Mouse (Mus musculus) lung, postnatal 25 days (tissue): ENCODE data around the gene Jak2.

Experiments used
- DNase-seq: peaks from one replicate; pipeline ENCODE4 v3.0.0; 2022; ENCODE audit warnings: low spot score

Gene Jak2

GRCm38 (mm10) chr19:29252831-29253545 lies 1.4 kb downstream of the Jak2 start:
- no peak for DNase-seq

DNA sequence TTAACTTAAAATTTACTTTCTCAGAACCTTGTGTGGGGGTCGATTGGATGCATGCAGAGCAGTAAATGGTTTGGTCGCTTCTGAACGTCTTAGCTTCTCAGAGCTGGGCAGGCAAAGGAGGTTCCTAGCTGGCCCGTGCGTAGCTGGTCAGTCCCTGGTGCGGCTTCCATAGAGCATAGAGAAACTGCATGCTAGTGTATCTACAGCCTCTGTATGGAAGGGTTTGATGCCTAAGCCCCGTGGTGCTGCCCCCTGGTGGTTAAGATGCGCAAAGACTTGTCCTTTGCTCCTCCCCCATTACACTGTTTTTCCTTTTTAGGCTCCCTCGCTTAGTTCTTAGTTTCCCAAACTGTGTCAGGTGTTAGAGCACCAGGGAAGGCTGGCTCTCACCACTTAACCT lies 2.1 kb downstream of the Jak2 start:
- DNase-seq, result peak; percentile 89

GRCm38 (mm10) chr19:29254671-29255070 lies 3.0 kb downstream of the Jak2 start:
- DNase-seq, result no peak

GRCm38 (mm10) chr19:29255327-29256027 lies 3.8 kb downstream of the Jak2 start:
- DNase-seq, result no peak

- no peak for DNase-seq
Measured at GRCm38 (mm10) chr19:29261638-29262037, 10.0 kb downstream of the Jak2 start.

DNA sequence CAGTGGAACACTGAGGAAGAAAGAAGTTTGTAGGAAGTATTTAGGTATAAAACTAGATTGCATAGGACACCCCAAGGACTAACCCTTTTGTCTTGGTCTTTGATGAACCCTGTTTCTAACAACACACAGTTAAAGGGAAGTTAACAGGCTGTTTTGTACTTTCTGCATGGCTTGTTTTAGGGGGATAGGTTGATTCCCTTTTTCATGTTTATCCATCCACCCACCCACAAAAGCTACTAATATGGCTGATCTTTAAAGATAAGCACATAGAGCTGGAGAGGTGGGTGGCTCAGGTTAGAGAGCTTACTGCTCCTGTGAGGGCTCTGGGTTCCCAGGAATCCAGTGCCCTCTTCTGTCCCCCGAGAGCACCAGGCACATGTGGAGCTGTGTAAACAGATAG lies 11.9 kb downstream of the Jak2 start:
- no peak for DNase-seq

DNA sequence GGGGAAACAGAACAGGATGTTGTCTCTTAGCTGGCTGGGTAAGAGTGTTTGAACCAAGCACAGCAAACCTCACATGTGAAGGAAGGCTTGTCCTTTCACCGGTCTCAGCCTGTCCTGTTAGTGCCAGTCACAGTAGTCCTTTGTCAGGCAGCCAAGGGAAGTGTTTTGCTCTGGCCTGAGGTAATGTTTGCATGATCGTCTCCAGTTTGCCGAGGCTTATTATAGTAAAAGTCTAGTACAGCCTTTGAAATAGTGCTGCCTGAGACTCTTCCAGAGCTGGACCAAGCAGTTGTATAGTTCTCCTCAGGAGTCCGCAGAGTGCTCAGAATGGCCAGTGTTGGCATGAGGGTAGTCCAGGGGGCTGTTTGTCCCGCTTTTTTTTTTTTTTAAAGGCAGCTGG lies 13.9 kb downstream of the Jak2 start:
- peak; percentile 50 for DNase-seq

- DNase-seq, result no peak
Measured at GRCm38 (mm10) chr19:29267075-29267868, 15.6 kb downstream of the Jak2 start.

DNA sequence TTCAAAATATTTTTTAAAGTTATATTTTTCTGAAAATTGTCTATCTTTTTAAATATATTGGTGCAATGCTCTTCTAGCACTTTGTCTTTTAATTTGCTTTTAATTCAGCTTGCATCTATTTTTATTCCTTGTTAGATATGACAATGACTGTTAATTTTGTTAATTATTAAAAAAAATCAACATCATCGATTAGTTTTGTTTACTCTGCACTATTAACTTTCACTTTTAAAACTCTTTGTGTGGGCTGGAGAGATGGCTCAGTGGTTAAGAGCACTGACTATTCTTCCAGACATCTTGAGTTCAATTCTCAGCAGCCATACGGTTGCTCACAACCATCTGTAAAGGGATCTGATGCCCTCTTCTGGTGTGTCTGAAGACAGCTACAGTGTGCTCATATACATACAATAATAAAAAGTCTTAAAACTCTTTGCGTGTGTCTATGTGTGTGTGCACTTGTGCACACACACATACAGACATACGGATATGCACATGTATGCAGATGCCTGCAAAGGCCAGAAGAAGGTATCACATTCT lies 17.2 kb downstream of the Jak2 start:
- DNase-seq, result no peak

DNA sequence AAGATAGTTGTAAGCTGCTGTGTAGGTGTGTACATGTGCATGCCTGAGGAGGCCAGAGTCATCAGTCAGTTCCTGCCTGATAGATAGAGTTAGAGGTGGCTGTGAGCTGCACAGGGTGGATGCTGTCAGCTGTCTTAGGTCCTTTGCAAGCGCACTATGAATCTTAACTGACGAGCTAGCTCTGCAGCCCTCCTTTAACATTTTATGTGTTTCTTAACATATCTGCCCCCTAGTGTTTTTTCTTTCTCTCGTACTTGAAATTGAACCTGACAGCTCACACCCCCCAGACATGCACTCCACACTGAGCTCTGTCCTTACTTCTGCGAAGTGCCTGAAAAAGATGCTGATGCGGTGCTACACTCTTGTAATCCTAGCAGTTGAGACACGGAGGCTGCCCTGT lies 18.6 kb downstream of the Jak2 start:
- no peak for DNase-seq

GRCm38 (mm10) chr19:29271147-29271578 lies 19.5 kb downstream of the Jak2 start:
- peak; percentile 46 for DNase-seq

GRCm38 (mm10) chr19:29272011-29272809 lies 20.6 kb downstream of the Jak2 start:
- no peak for DNase-seq

GRCm38 (mm10) chr19:29276414-29276813 lies 24.8 kb downstream of the Jak2 start:
- no peak for DNase-seq

- DNase-seq, result no peak
Measured at GRCm38 (mm10) chr19:29278944-29279587, 27.4 kb downstream of the Jak2 start.

DNA sequence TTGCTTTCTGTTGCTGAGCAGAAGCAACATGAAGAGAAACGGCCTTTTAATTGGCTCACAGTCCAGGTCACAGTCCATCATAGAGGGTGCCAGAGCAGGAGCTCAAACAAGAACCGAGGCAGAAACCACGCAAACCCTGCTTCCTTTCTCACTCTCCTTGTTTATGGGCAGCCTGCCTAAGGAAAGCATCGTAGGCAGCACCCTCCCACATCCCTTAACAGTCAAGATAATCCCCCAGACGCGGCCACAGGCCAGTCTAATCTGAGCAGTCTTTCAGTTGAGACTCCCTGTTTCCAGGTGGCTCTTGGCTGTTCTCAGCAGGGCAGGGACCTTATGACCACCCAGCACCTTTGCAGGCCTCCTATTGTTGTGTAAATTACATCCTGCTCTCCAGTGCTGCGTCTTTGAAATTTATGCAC lies 33.8 kb downstream of the Jak2 start:
- no peak for DNase-seq

DNA sequence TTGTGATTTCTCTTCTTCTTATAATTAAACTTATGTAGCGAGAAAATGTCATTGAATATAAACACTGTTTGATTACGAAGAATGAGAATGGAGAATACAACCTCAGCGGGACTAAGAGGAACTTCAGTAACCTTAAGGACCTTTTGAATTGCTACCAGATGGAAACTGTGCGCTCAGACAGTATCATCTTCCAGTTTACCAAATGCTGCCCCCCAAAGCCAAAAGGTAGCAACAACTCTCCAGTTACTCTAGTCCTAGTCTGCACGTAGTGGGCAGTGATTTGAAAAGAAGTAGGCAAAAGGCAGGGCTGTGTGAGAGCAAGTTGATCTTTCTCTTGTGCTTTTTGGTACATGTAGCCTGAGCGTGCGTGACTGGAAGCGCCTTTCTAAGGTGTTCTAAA lies 36.2 kb downstream of the Jak2 start:
- no peak for DNase-seq

- DNase-seq, result no peak
Measured at GRCm38 (mm10) chr19:29291532-29291931, 39.9 kb downstream of the Jak2 start.

DNA sequence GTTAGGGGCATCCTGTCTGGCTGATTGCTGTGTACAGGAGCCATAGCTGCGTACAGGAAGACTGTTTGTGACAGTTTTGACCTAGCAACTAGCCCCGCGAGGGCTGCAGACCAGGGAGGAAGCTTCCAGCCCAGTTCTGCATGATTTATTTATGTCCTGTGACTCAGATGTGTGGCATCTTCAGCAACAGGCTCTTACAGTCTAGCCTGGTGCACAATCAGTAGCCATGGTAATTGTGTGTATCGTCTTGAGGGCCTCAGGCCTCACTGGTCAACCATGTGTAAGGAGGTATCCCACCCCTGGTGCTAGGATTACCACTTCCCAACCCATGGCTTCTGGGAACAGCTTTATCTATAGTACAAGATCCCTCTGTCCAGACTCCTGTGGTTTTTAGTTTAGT lies 40.9 kb downstream of the Jak2 start:
- DNase-seq, result no peak

- no peak for DNase-seq
Measured at GRCm38 (mm10) chr19:29294756-29295155, 43.1 kb downstream of the Jak2 start.

DNA sequence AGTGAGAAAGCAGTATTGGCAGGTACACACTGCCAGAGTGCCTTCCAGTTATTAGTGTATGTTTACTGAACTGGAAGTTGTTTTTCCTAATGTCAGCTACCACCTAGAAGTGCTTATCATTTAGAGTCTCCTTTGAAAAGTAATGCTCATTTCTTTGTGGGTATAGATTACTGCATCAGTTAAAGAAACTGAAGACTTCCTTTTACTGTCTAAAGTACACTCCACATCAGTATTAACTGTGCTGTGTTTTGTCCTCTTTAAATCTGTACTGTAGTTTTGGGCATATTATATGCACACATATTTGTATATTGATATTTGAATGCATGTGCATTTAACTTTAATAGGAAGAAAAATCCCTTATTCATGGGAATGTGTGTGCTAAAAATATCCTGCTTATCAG lies 44.5 kb downstream of the Jak2 start:
- DNase-seq, result no peak

DNA sequence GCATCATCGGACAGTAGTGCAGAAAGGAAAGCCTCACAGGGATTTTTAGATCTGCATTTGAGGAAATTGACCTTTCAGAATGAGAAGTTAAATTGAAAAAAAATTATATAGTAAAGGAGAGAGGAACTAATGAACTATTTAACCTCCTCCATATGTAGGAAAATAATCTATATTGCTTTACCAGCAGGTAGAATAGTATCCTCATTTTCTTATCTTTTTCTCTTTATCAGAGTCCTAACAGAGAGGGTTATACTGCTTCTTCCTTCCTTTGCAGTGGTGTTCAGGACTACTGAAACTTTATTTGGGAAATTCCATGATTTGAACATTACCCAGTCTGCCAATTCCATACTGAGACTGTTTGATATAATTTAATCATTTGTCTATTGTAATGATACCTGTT lies 45.7 kb downstream of the Jak2 start:
- DNase-seq, result no peak
